Mouse (Mus musculus): ENCODE data around the gene Noxa1.
A peak's percentile ranks its signal among the peaks of the same experiment; 100 is the strongest.

Gene Noxa1

GRCm38 (mm10) chr2:25098005-25098615 is 3.2 kb upstream of the Noxa1 start:
- no peak for DNase-seq (ENCODE audit: low read depth, low spot score)

- no peak for DNase-seq (ENCODE audit: low read depth, low spot score)
These were observed 202 bp downstream of the Noxa1 start for GRCm38 (mm10) chr2:25094785-25095108.

- no peak for DNase-seq (ENCODE audit: low read depth, low spot score)
These were observed 6.3 kb downstream of the Noxa1 start for GRCm38 (mm10) chr2:25088636-25089035.

GRCm38 (mm10) chr2:25087842-25088241 is 7.1 kb downstream of the Noxa1 start:
- DNase-seq (ENCODE audit: low read depth, low spot score): no peak

GRCm38 (mm10) chr2:25085571-25085970 is 9.4 kb downstream of the Noxa1 start:
- no peak for DNase-seq (ENCODE audit: low read depth, low spot score)

- DNase-seq (ENCODE audit: low read depth, low spot score): no peak
These were observed 11.3 kb downstream of the Noxa1 start for GRCm38 (mm10) chr2:25083697-25084096.

GRCm38 (mm10) chr2:25080076-25080475 is 14.9 kb downstream of the Noxa1 start, which contains the start of gene Entpd8:
Gene Entpd8, plus strand, starts transcription at chr2:25080304.
- no peak for DNase-seq (ENCODE audit: low read depth, low spot score)

GRCm38 (mm10) chr2:25078967-25079366 is 16.0 kb downstream of the Noxa1 start:
- DNase-seq (ENCODE audit: low read depth, low spot score): no peak

GRCm38 (mm10) chr2:25075506-25075905 is 19.4 kb downstream of the Noxa1 start:
- no peak for DNase-seq (ENCODE audit: low read depth, low spot score)

GRCm38 (mm10) chr2:25072398-25072797 is 22.6 kb downstream of the Noxa1 start:
- no peak for DNase-seq (ENCODE audit: low read depth, low spot score)

GRCm38 (mm10) chr2:25069537-25069936 is 25.4 kb downstream of the Noxa1 start:
- no peak for DNase-seq (ENCODE audit: low read depth, low spot score)

- DNase-seq (ENCODE audit: low read depth, low spot score): no peak
These were observed 28.4 kb downstream of the Noxa1 start for GRCm38 (mm10) chr2:25066552-25066951.

GRCm38 (mm10) chr2:25065537-25065936 is 29.4 kb downstream of the Noxa1 start:
- no peak for DNase-seq (ENCODE audit: low read depth, low spot score)

- DNase-seq (ENCODE audit: low read depth, low spot score): no peak
These were observed 30.7 kb downstream of the Noxa1 start for GRCm38 (mm10) chr2:25064285-25064684.

- no peak for DNase-seq (ENCODE audit: low read depth, low spot score)
These were observed 31.4 kb downstream of the Noxa1 start for GRCm38 (mm10) chr2:25063523-25063922.

GRCm38 (mm10) chr2:25058926-25059325 is 36.0 kb downstream of the Noxa1 start:
- DNase-seq (ENCODE audit: low read depth, low spot score): no peak

- DNase-seq (ENCODE audit: low read depth, low spot score): no peak
These were observed 39.4 kb downstream of the Noxa1 start for GRCm38 (mm10) chr2:25055409-25056155.

- peak; percentile 22 for DNase-seq (ENCODE audit: low read depth, low spot score)
These were observed 39.9 kb downstream of the Noxa1 start for GRCm38 (mm10) chr2:25055068-25055405.

- peak; percentile 82 for DNase-seq (ENCODE audit: low read depth, low spot score)
These were observed 40.5 kb downstream of the Noxa1 start, which contains the start of gene Nsmf for GRCm38 (mm10) chr2:25054221-25055067. Gene Nsmf, plus strand, starts transcription at chr2:25054355.

- no peak for DNase-seq (ENCODE audit: low read depth, low spot score)
These were observed 41.8 kb downstream of the Noxa1 start for GRCm38 (mm10) chr2:25053101-25053500.

GRCm38 (mm10) chr2:25051450-25051849 is 43.5 kb downstream of the Noxa1 start:
- no peak for DNase-seq (ENCODE audit: low read depth, low spot score)

- DNase-seq (ENCODE audit: low read depth, low spot score): no peak
These were observed 44.0 kb downstream of the Noxa1 start for GRCm38 (mm10) chr2:25050921-25051320.

Measured in CD4-positive helper T cell, adult 2 months (primary cell).